Mouse (Mus musculus): Measurements from ENCODE around the gene Nfx1. TPM values are rescaled to one million over a fixed set of nuclear protein-coding genes. Genes with fewer than 3 reads are reported as not detected.

Nfx1 gene
- polyA plus RNA-seq, 1 experiment = 104 TPM

- H3K4me1 ChIP-seq (ENCODE audit: control insufficient read depth, insufficient read depth, low read length) = peaks cover 9% of the 10 kb centered on the region
- no peak overlapping the region for H3K4me3 ChIP-seq (ENCODE audit: low read depth, low read length)
- no peak overlapping the region for H3K9ac ChIP-seq (ENCODE audit: low read depth, poor library complexity, severe bottlenecking)
- no peaks in the 10 kb centered on the region for H3K36me3 ChIP-seq (ENCODE audit: control insufficient read depth, insufficient read depth, low read length, poor library complexity, severe bottlenecking)
- TF ChIP-seq POLR2A (IDR thresholded peaks at IDR 0.05; ENCODE audit: insufficient read depth, low read length) (no peak), CTCF (IDR thresholded peaks at IDR 0.05; ENCODE audit: low read depth, low read length) (no peak), EP300 (IDR thresholded peaks at IDR 0.05; ENCODE audit: insufficient read depth, low read depth, low read length) (no peak)
- no peaks in the 10 kb centered on the region for H3K27me3 ChIP-seq (ENCODE audit: control insufficient read depth, insufficient read depth, low read length, poor library complexity, severe bottlenecking)
- no peaks in the 10 kb centered on the region for H3K9me3 ChIP-seq (replicated peaks; ENCODE audit: control insufficient read depth, insufficient read depth, low read length, poor library complexity, severe bottlenecking)
- no peak overlapping the region for H3K27ac ChIP-seq (ENCODE audit: insufficient read depth, low read length)
These were observed 57.6 kb downstream of the Nfx1 start for GRCm38 (mm10) chr4:41028272-41028671.

GRCm38 (mm10) chr4:41029372-41029771, 58.7 kb downstream of the Nfx1 start:
- H3K9me3 ChIP-seq (replicated peaks; ENCODE audit: control insufficient read depth, insufficient read depth, low read length, poor library complexity, severe bottlenecking) = no peaks in the 10 kb centered on the region
- no peak overlapping the region for H3K27ac ChIP-seq (ENCODE audit: insufficient read depth, low read length)
- H3K4me1 ChIP-seq (ENCODE audit: control insufficient read depth, insufficient read depth, low read length) = peaks cover 9% of the 10 kb centered on the region
- H3K9ac ChIP-seq (ENCODE audit: low read depth, poor library complexity, severe bottlenecking) = no peak overlapping the region
- H3K36me3 ChIP-seq (ENCODE audit: control insufficient read depth, insufficient read depth, low read length, poor library complexity, severe bottlenecking) = no peaks in the 10 kb centered on the region
- H3K4me3 ChIP-seq (ENCODE audit: low read depth, low read length) = no peak overlapping the region
- no peaks in the 10 kb centered on the region for H3K27me3 ChIP-seq (ENCODE audit: control insufficient read depth, insufficient read depth, low read length, poor library complexity, severe bottlenecking)
- TF ChIP-seq EP300 (IDR thresholded peaks at IDR 0.05; ENCODE audit: insufficient read depth, low read depth, low read length) (no peak), POLR2A (IDR thresholded peaks at IDR 0.05; ENCODE audit: insufficient read depth, low read length) (no peak), CTCF (IDR thresholded peaks at IDR 0.05; ENCODE audit: low read depth, low read length) (no peak)

- Histone ChIP-seq H3K9me3 (replicated peaks; ENCODE audit: control insufficient read depth, insufficient read depth, low read length, poor library complexity, severe bottlenecking) (no peaks in the 10 kb centered on the region), H3K9ac (ENCODE audit: low read depth, poor library complexity, severe bottlenecking) (no peak overlapping the region), H3K4me1 (ENCODE audit: control insufficient read depth, insufficient read depth, low read length) (peaks cover 9% of the 10 kb centered on the region), H3K4me3 (ENCODE audit: low read depth, low read length) (no peak overlapping the region), H3K27me3 (ENCODE audit: control insufficient read depth, insufficient read depth, low read length, poor library complexity, severe bottlenecking) (no peaks in the 10 kb centered on the region), H3K36me3 (ENCODE audit: control insufficient read depth, insufficient read depth, low read length, poor library complexity, severe bottlenecking) (no peaks in the 10 kb centered on the region), H3K27ac (ENCODE audit: insufficient read depth, low read length) (no peak overlapping the region)
- no peak for TF ChIP-seq POLR2A (IDR thresholded peaks at IDR 0.05; ENCODE audit: insufficient read depth, low read length)
- TF ChIP-seq EP300 (IDR thresholded peaks at IDR 0.05; ENCODE audit: insufficient read depth, low read depth, low read length) = no peak
- TF ChIP-seq CTCF (IDR thresholded peaks at IDR 0.05; ENCODE audit: low read depth, low read length) = no peak
These were observed 60.5 kb downstream of the Nfx1 start for GRCm38 (mm10) chr4:41031242-41031641.

- Histone ChIP-seq H3K27me3 (ENCODE audit: control insufficient read depth, insufficient read depth, low read length, poor library complexity, severe bottlenecking) (no peaks in the 10 kb centered on the region), H3K4me3 (ENCODE audit: low read depth, low read length) (no peak overlapping the region), H3K27ac (ENCODE audit: insufficient read depth, low read length) (no peak overlapping the region), H3K9ac (ENCODE audit: low read depth, poor library complexity, severe bottlenecking) (no peak overlapping the region), H3K9me3 (replicated peaks; ENCODE audit: control insufficient read depth, insufficient read depth, low read length, poor library complexity, severe bottlenecking) (no peaks in the 10 kb centered on the region), H3K4me1 (ENCODE audit: control insufficient read depth, insufficient read depth, low read length) (no peaks in the 10 kb centered on the region), H3K36me3 (ENCODE audit: control insufficient read depth, insufficient read depth, low read length, poor library complexity, severe bottlenecking) (no peaks in the 10 kb centered on the region)
- no peak for TF ChIP-seq CTCF (IDR thresholded peaks at IDR 0.05; ENCODE audit: low read depth, low read length)
- TF ChIP-seq POLR2A (IDR thresholded peaks at IDR 0.05; ENCODE audit: insufficient read depth, low read length) = no peak
- no peak for TF ChIP-seq EP300 (IDR thresholded peaks at IDR 0.05; ENCODE audit: insufficient read depth, low read depth, low read length)
These were observed 67.2 kb downstream of the Nfx1 start for GRCm38 (mm10) chr4:41037942-41038341.

GRCm38 (mm10) chr4:41040983-41041382, 70.3 kb downstream of the Nfx1 start:
- TF ChIP-seq EP300 (IDR thresholded peaks at IDR 0.05; ENCODE audit: insufficient read depth, low read depth, low read length) (no peak), CTCF (IDR thresholded peaks at IDR 0.05; ENCODE audit: low read depth, low read length) (no peak), POLR2A (IDR thresholded peaks at IDR 0.05; ENCODE audit: insufficient read depth, low read length) (no peak)

GRCm38 (mm10) chr4:41042880-41043279, 72.2 kb downstream of the Nfx1 start:
- Histone ChIP-seq H3K9me3 (replicated peaks; ENCODE audit: control insufficient read depth, insufficient read depth, low read length, poor library complexity, severe bottlenecking) (no peaks in the 10 kb centered on the region), H3K27me3 (ENCODE audit: control insufficient read depth, insufficient read depth, low read length, poor library complexity, severe bottlenecking) (no peaks in the 10 kb centered on the region), H3K9ac (ENCODE audit: low read depth, poor library complexity, severe bottlenecking) (no peak overlapping the region), H3K27ac (ENCODE audit: insufficient read depth, low read length) (no peak overlapping the region), H3K4me1 (ENCODE audit: control insufficient read depth, insufficient read depth, low read length) (no peaks in the 10 kb centered on the region), H3K36me3 (ENCODE audit: control insufficient read depth, insufficient read depth, low read length, poor library complexity, severe bottlenecking) (no peaks in the 10 kb centered on the region), H3K4me3 (ENCODE audit: low read depth, low read length) (no peak overlapping the region)
- TF ChIP-seq POLR2A (IDR thresholded peaks at IDR 0.05; ENCODE audit: insufficient read depth, low read length) = no peak
- TF ChIP-seq CTCF (IDR thresholded peaks at IDR 0.05; ENCODE audit: low read depth, low read length) = no peak
- TF ChIP-seq EP300 (IDR thresholded peaks at IDR 0.05; ENCODE audit: insufficient read depth, low read depth, low read length) = no peak

More at GRCm38 (mm10) chr4:41040983-41041382, 70.3 kb downstream of the Nfx1 start:
- no peaks in the 10 kb centered on the region for H3K4me1 ChIP-seq (ENCODE audit: control insufficient read depth, insufficient read depth, low read length)
- no peaks in the 10 kb centered on the region for H3K9me3 ChIP-seq (replicated peaks; ENCODE audit: control insufficient read depth, insufficient read depth, low read length, poor library complexity, severe bottlenecking)
- H3K9ac ChIP-seq (ENCODE audit: low read depth, poor library complexity, severe bottlenecking) = no peak overlapping the region
- no peak overlapping the region for H3K27ac ChIP-seq (ENCODE audit: insufficient read depth, low read length)
- H3K27me3 ChIP-seq (ENCODE audit: control insufficient read depth, insufficient read depth, low read length, poor library complexity, severe bottlenecking) = no peaks in the 10 kb centered on the region
- H3K36me3 ChIP-seq (ENCODE audit: control insufficient read depth, insufficient read depth, low read length, poor library complexity, severe bottlenecking) = no peaks in the 10 kb centered on the region
- H3K4me3 ChIP-seq (ENCODE audit: low read depth, low read length) = no peak overlapping the region

Data from ES-Bruce4 (cell line).